Mouse (Mus musculus) fat pad, adult 2 months (tissue): Measurements from ENCODE around the gene 1700042G07Rik.

Experiments used
- DNase-seq: peaks from one replicate; pipeline ENCODE4 v3.0.0-alpha.2; 2011; ENCODE audit warnings: low read depth, low spot score; ENCODE audit errors: extremely low read depth

1700042G07Rik gene

GRCm38 (mm10) chr4:116173072-116173471 lies at the start of gene 1700042G07Rik, which contains the start of gene Gm49337:
Gene 1700042G07Rik (plus strand): TSS chr4:116173372.
Gene Gm49337 (plus strand): TSS chr4:116173384.
- no peak for DNase-seq

GRCm38 (mm10) chr4:116123602-116124519 lies 49.3 kb upstream of the 1700042G07Rik start, which contains the start of the genes Rad54l and Pomgnt1:
Gene Rad54l (minus strand): TSS chr4:116123690.
Gene Pomgnt1 (plus strand): TSS chr4:116123840.
- DNase-seq: no peak

GRCm38 (mm10) chr4:116125803-116126386 lies 47.3 kb upstream of the 1700042G07Rik start:
- DNase-seq: no peak

GRCm38 (mm10) chr4:116127956-116128355 lies 45.2 kb upstream of the 1700042G07Rik start:
- no peak for DNase-seq

GRCm38 (mm10) chr4:116133126-116133525 lies 40.0 kb upstream of the 1700042G07Rik start:
- DNase-seq: no peak

- no peak for DNase-seq
These were observed 38.2 kb upstream of the 1700042G07Rik start for GRCm38 (mm10) chr4:116134990-116135389.

GRCm38 (mm10) chr4:116137421-116137996 lies 35.7 kb upstream of the 1700042G07Rik start:
- no peak for DNase-seq

GRCm38 (mm10) chr4:116140801-116141574 lies 32.2 kb upstream of the 1700042G07Rik start:
- DNase-seq: no peak

- DNase-seq: no peak
These were observed 31.4 kb upstream of the 1700042G07Rik start for GRCm38 (mm10) chr4:116141736-116142135.

- DNase-seq: peak; percentile 68
These were observed 30.9 kb upstream of the 1700042G07Rik start for GRCm38 (mm10) chr4:116142269-116142668.

GRCm38 (mm10) chr4:116143317-116143811 lies 29.8 kb upstream of the 1700042G07Rik start:
- DNase-seq: peak; percentile 72

- DNase-seq: no peak
These were observed 29.1 kb upstream of the 1700042G07Rik start for GRCm38 (mm10) chr4:116143891-116144717.

- no peak for DNase-seq
These were observed 23.4 kb upstream of the 1700042G07Rik start for GRCm38 (mm10) chr4:116149812-116150155.

- no peak for DNase-seq
These were observed 22.9 kb upstream of the 1700042G07Rik start for GRCm38 (mm10) chr4:116150156-116150861.

- DNase-seq: no peak
These were observed 22.3 kb upstream of the 1700042G07Rik start for GRCm38 (mm10) chr4:116150862-116151221.

- DNase-seq: no peak
These were observed 21.9 kb upstream of the 1700042G07Rik start, which contains the start of gene Lurap1 for GRCm38 (mm10) chr4:116151238-116151637. Gene Lurap1 (minus strand): TSS chr4:116151338.

GRCm38 (mm10) chr4:116152702-116153101 lies 20.5 kb upstream of the 1700042G07Rik start:
- no peak for DNase-seq

- no peak for DNase-seq
These were observed 15.3 kb upstream of the 1700042G07Rik start for GRCm38 (mm10) chr4:116157882-116158281.

- no peak for DNase-seq
These were observed 13.3 kb upstream of the 1700042G07Rik start for GRCm38 (mm10) chr4:116159912-116160311.
